Mouse (Mus musculus): ENCODE data around the gene Ceacam2. TPM values are rescaled to one million over a fixed set of nuclear protein-coding genes. Genes with fewer than 3 reads are reported as not detected.
"Not testable (repeated sequence)": the region's sequence is repeated elsewhere in the genome, so short reads cannot be mapped to it uniquely, and the experiment has no call there.

The Ceacam2 gene
- polyA plus RNA-seq (2016; fragmentation: Nextera tagmentation; extraction: Ambion mirVana), result 0.06 TPM in 1 of 2 replicates, not detected in the other

- WGBS, result 68% methylated on average over 3 of the region's 3 CpGs
Observed at GRCm38 (mm10) chr7:25539376-25539907, at the start of gene Ceacam2. Ceacam2 (minus strand) TSS chr7:25539857.

GRCm38 (mm10) chr7:25585351-25586204 lies 45.9 kb upstream of the Ceacam2 start:
- Histone ChIP-seq H3K4me2 (replicated peaks) (no peak overlapping the region), H3K27me3 (no peaks in the 10 kb centered on the region), H3K9ac (no peak overlapping the region), H3K4me3 (no peak overlapping the region), H3K36me3 (no peaks in the 10 kb centered on the region), H3K4me1 (no peaks in the 10 kb centered on the region), H3K27ac (no peak overlapping the region), H3K9me3 (no peaks in the 10 kb centered on the region)
- ATAC-seq (ENCODE audit: insufficient number of reproducible peaks, insufficient read depth, low FRiP score, low TSS enrichment), result no peak
- WGBS, result 75% methylated on average over 9 of the region's 9 CpGs

More at GRCm38 (mm10) chr7:25539376-25539907, at the start of gene Ceacam2:
- H3K27me3 ChIP-seq; H3K36me3 ChIP-seq; H3K4me3 ChIP-seq; H3K9me3 ChIP-seq; ATAC-seq (ENCODE audit: insufficient number of reproducible peaks, insufficient read depth, low FRiP score, low TSS enrichment); H3K4me2 ChIP-seq (replicated peaks); H3K27ac ChIP-seq; H3K4me1 ChIP-seq; H3K9ac ChIP-seq: not testable (repeated sequence)

- Histone ChIP-seq H3K9me3 (no peaks in the 10 kb centered on the region), H3K27me3 (no peaks in the 10 kb centered on the region), H3K4me1 (no peaks in the 10 kb centered on the region), H3K9ac (no peak overlapping the region), H3K27ac (no peak overlapping the region), H3K4me3 (no peak overlapping the region), H3K4me2 (replicated peaks) (no peak overlapping the region), H3K36me3 (no peaks in the 10 kb centered on the region)
- 77% methylated on average over 5 of the region's 5 CpGs for WGBS
- ATAC-seq (ENCODE audit: insufficient number of reproducible peaks, insufficient read depth, low FRiP score, low TSS enrichment), result no peak
Observed at GRCm38 (mm10) chr7:25584651-25585050, 45.0 kb upstream of the Ceacam2 start.

- no peaks in the 10 kb centered on the region for H3K27me3 ChIP-seq
- 84% methylated on average over 15 of the region's 15 CpGs for WGBS
- no peak overlapping the region for H3K9ac ChIP-seq
- H3K4me2 ChIP-seq (replicated peaks), result no peak overlapping the region
- no peaks in the 10 kb centered on the region for H3K4me1 ChIP-seq
- no peak for ATAC-seq (ENCODE audit: insufficient number of reproducible peaks, insufficient read depth, low FRiP score, low TSS enrichment)
- no peak overlapping the region for H3K27ac ChIP-seq
- H3K9me3 ChIP-seq, result no peaks in the 10 kb centered on the region
- H3K36me3 ChIP-seq, result no peaks in the 10 kb centered on the region
- no peak overlapping the region for H3K4me3 ChIP-seq
Observed at GRCm38 (mm10) chr7:25582301-25582810, 42.7 kb upstream of the Ceacam2 start.

- 85% methylated on average over 10 of the region's 10 CpGs for WGBS
- no peak overlapping the region for H3K27ac ChIP-seq
- no peak overlapping the region for H3K9ac ChIP-seq
- no peak overlapping the region for H3K4me2 ChIP-seq (replicated peaks)
- no peak for ATAC-seq (ENCODE audit: insufficient number of reproducible peaks, insufficient read depth, low FRiP score, low TSS enrichment)
- no peak overlapping the region for H3K4me3 ChIP-seq
- no peaks in the 10 kb centered on the region for H3K27me3 ChIP-seq
- no peaks in the 10 kb centered on the region for H3K4me1 ChIP-seq
- no peaks in the 10 kb centered on the region for H3K9me3 ChIP-seq
- H3K36me3 ChIP-seq, result no peaks in the 10 kb centered on the region
Observed at GRCm38 (mm10) chr7:25579441-25579840, 39.8 kb upstream of the Ceacam2 start.

- H3K9me3 ChIP-seq; H3K36me3 ChIP-seq; H3K27me3 ChIP-seq; H3K4me1 ChIP-seq; H3K4me3 ChIP-seq; H3K27ac ChIP-seq; H3K4me2 ChIP-seq (replicated peaks); H3K9ac ChIP-seq; ATAC-seq (ENCODE audit: insufficient number of reproducible peaks, insufficient read depth, low FRiP score, low TSS enrichment): not testable (repeated sequence)
- 66% methylated on average over 14 of the region's 14 CpGs for WGBS
Observed at GRCm38 (mm10) chr7:25576793-25577437, 37.3 kb upstream of the Ceacam2 start.

GRCm38 (mm10) chr7:25576308-25576707 lies 36.7 kb upstream of the Ceacam2 start:
- ATAC-seq (ENCODE audit: insufficient number of reproducible peaks, insufficient read depth, low FRiP score, low TSS enrichment); H3K27me3 ChIP-seq; H3K9me3 ChIP-seq; H3K4me1 ChIP-seq; H3K4me2 ChIP-seq (replicated peaks); H3K4me3 ChIP-seq; H3K9ac ChIP-seq; H3K36me3 ChIP-seq: not testable (repeated sequence)
- H3K27ac ChIP-seq, result peak overlapping the region; percentile 60; the same call in 1 of the 2 replicates
- WGBS, result 36% methylated on average over 6 of the region's 6 CpGs

GRCm38 (mm10) chr7:25575870-25576269 lies 36.2 kb upstream of the Ceacam2 start:
- no peak for ATAC-seq (ENCODE audit: insufficient number of reproducible peaks, insufficient read depth, low FRiP score, low TSS enrichment)
- H3K27ac ChIP-seq, result peak overlapping the region; percentile 60; the same call in 1 of the 2 replicates

GRCm38 (mm10) chr7:25575105-25575504 lies 35.4 kb upstream of the Ceacam2 start:
- H3K4me1 ChIP-seq, result no peaks in the 10 kb centered on the region
- H3K9me3 ChIP-seq, result no peaks in the 10 kb centered on the region
- no peaks in the 10 kb centered on the region for H3K36me3 ChIP-seq
- no peak overlapping the region for H3K4me2 ChIP-seq (replicated peaks)
- no peaks in the 10 kb centered on the region for H3K27me3 ChIP-seq
- no peak overlapping the region for H3K4me3 ChIP-seq
- WGBS, result 75% methylated on average over 5 of the region's 5 CpGs
- H3K9ac ChIP-seq, result no peak overlapping the region
- no peak for ATAC-seq (ENCODE audit: insufficient number of reproducible peaks, insufficient read depth, low FRiP score, low TSS enrichment)
- H3K27ac ChIP-seq, result 0 out of 2 replicates have a peak overlapping the region, but pooled peaks have one; percentile 1

More at GRCm38 (mm10) chr7:25575870-25576269, 36.2 kb upstream of the Ceacam2 start:
- Histone ChIP-seq H3K9me3 (no peaks in the 10 kb centered on the region), H3K4me2 (replicated peaks) (no peak overlapping the region), H3K27me3 (no peaks in the 10 kb centered on the region), H3K36me3 (no peaks in the 10 kb centered on the region), H3K9ac (no peak overlapping the region), H3K4me3 (no peak overlapping the region), H3K4me1 (no peaks in the 10 kb centered on the region)
- WGBS, result 12% methylated on average over 8 of the region's 8 CpGs

- H3K4me2 ChIP-seq (replicated peaks); H3K4me3 ChIP-seq: not testable (repeated sequence)
- WGBS, result 77% methylated on average over 5 of the region's 5 CpGs
Observed at GRCm38 (mm10) chr7:25573806-25574205, 34.1 kb upstream of the Ceacam2 start.

GRCm38 (mm10) chr7:25568721-25569120 lies 29.1 kb upstream of the Ceacam2 start:
- H3K4me1 ChIP-seq, result no peaks in the 10 kb centered on the region
- H3K9me3 ChIP-seq, result no peaks in the 10 kb centered on the region; the same call in 1 of the 2 replicates
- no peak overlapping the region for H3K27ac ChIP-seq
- 93% methylated on average over 7 of the region's 7 CpGs for WGBS
- no peaks in the 10 kb centered on the region for H3K27me3 ChIP-seq
- no peak overlapping the region for H3K9ac ChIP-seq
- no peak for ATAC-seq (ENCODE audit: insufficient number of reproducible peaks, insufficient read depth, low FRiP score, low TSS enrichment)
- no peaks in the 10 kb centered on the region for H3K36me3 ChIP-seq
- H3K4me3 ChIP-seq, result no peak overlapping the region
- H3K4me2 ChIP-seq (replicated peaks), result no peak overlapping the region

More at GRCm38 (mm10) chr7:25573806-25574205, 34.1 kb upstream of the Ceacam2 start:
- H3K9ac ChIP-seq; H3K9me3 ChIP-seq; H3K36me3 ChIP-seq; ATAC-seq (ENCODE audit: insufficient number of reproducible peaks, insufficient read depth, low FRiP score, low TSS enrichment); H3K27ac ChIP-seq; H3K27me3 ChIP-seq; H3K4me1 ChIP-seq: not testable (repeated sequence)
